Mouse (Mus musculus) right cerebral cortex, postnatal 10 days (tissue): Measurements from ENCODE around the gene Pak2.
A peak's percentile ranks its signal among the peaks of the same experiment; 100 is the strongest.
"Not testable (repeated sequence)": the region's sequence is repeated elsewhere in the genome, so short reads cannot be mapped to it uniquely, and the experiment has no call there.

Source experiments
- DNase-seq, 2 experiments: peaks; one replicate each; pipeline ENCODE4 v3.0.0; 2021; ENCODE audit warnings: low spot score in 2 of 2

Gene Pak2

GRCm38 (mm10) chr16:32091466-32091865 lies 12.3 kb upstream of the Pak2 start:
- DNase-seq = no peak

GRCm38 (mm10) chr16:32087629-32088443 lies 8.7 kb upstream of the Pak2 start:
- DNase-seq = no peak

DNA sequence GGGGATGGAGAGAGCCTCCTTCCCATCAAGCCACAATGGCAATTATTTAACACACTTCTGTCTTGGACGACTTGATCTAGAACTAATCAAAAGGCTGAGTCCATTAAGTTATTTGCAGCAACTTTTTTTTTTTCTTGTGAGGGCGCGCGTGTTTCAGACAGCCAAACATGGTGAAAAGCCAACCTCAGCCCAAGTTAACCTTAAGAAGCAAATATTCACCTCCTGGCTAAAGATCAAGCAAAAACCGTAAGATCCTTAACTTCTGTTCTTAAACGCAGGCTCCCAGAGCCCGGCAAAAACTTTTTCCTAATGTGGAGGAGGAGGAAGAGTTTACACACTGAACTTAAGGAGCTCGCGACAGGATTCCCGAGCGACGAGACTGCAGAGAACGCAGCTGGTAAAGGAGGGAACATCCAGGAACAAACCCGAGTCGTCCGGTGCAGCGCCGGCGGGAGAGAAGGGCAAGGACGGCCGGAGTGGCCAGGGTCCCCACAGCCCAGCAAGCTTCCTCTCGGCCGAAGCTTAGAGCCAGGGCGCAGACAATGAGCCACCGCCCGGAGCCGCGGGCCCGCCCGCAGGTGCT lies 643 bp downstream of the Pak2 start:
- DNase-seq = peak; percentile 34 to 50

GRCm38 (mm10) chr16:32077648-32078407 lies 1.3 kb downstream of the Pak2 start:
- DNase-seq = no peak

GRCm38 (mm10) chr16:32076406-32076805 lies 2.7 kb downstream of the Pak2 start:
- no peak for DNase-seq

DNA sequence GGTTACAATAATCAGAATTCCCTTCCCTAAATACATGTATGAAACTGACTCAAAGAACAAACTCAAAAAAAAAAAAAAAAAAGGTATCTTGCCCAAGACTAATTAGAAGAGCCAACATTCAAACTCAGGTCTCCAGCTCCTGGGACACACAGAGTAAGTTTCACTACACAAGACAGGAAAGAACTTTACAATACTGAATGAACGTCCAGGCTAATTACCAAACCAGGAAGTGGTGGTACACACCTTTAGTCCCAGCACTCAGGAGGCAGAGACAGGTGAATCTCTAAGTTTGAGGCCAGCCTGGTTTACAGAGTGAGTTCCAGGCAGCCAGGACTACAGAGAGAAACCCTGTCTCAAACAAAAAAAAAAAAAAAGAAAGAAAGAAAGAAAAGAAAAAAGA lies 3.4 kb downstream of the Pak2 start:
- no peak for DNase-seq

GRCm38 (mm10) chr16:32070070-32070469 lies 9.1 kb downstream of the Pak2 start:
- not testable (repeated sequence) for DNase-seq

GRCm38 (mm10) chr16:32068389-32069300 lies 10.5 kb downstream of the Pak2 start:
- no peak for DNase-seq

DNA sequence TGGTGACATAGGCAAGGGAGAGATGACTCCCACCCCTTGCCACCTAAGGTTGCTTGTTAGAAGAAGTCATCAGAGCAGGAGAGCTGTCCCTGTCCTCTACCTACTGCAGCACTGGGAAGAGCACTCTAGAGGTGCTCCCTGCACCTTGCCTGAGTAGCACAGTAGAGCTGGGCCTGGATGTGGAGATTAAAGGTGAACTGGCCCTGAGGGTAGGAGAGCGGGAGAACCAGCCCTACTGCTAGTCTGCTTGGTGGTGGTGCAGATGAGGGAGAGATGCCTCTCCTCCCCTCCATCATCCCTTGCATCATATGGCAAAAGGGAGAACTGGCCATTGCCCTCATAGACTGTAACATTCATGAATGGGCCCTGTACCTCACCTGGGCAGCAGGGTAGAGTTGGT lies 12.2 kb downstream of the Pak2 start:
- DNase-seq = no peak

DNA sequence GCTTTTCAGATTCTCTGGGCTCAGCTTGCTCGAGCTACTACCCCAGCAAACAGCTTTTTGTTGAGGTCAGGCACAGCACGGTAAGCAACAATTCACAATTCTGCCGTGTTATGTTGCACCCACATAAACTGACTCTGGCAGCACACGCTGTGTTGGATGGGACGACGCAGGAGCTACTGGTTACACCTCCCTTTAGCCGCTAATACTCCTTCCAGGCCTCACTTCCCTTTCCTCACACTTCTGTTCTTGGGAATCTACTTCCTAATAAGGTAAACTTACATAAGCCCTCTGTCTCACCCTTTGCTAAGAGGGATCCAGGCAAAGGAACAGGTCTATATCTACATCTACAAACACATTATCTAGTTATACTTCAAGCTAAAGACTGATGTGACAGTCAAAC lies 15.2 kb downstream of the Pak2 start:
- no peak for DNase-seq

DNA sequence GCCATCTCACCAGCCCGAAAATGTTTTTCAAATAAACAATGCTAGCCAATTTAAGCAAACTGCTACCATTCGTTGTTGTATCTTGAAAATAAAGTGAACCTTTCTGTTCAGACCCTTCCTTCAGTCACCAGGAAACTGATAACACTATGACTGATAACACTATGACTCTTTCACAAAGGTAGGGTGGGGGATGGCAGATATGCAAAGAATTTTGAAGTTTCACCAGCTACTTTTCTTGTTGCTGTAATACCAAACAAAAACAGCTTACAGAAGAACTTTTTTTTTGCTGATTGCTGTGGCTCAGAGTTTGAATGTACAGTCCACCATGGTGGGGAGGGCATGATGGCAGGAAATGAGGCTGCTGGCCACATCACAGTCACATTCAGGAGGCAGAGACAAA lies 16.9 kb downstream of the Pak2 start:
- DNase-seq = no peak

GRCm38 (mm10) chr16:32059840-32060523 lies 19.2 kb downstream of the Pak2 start:
- no peak for DNase-seq

DNA sequence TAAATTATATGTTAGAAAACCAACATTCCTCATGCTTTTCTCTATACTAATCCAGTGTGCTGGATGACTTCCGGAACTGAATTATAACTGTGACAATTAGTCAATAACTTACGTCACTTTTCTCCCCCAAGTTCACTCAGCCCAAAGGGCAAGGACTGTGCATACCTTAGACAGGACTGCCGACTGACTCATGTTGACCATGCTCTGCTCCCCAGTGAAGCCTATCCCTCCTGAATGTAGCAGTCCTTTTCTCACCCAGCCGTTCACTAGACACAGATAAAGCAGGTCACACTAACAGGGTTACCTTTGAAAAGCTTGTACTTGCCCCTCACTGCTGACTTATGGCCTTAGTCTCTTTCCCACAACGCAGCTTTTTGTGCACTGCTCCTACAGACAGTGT lies 20.3 kb downstream of the Pak2 start:
- DNase-seq = no peak

GRCm38 (mm10) chr16:32042367-32042766 lies 36.8 kb downstream of the Pak2 start:
- no peak for DNase-seq

DNA sequence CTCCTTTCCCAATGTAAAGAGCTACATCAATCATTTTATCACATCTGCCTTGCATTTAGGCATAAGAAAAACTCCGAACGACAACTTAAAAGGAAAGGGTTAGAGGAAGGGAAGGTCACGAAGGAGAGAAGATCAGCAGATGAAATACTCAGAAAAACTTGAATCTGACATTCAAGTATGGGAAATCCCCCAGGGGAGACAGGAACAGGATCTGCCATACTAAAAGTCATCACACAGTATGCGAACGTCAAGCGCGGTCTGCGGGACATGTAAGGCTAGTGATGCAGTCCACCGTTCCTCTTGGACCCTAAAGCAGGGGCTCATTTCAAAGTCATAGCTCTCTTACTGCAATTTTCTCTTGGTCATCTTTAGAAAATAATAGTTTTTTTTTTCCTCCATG lies 59.5 kb downstream of the Pak2 start:
- no peak for DNase-seq

GRCm38 (mm10) chr16:32010330-32010729 lies 68.8 kb downstream of the Pak2 start:
- no peak for DNase-seq

DNA sequence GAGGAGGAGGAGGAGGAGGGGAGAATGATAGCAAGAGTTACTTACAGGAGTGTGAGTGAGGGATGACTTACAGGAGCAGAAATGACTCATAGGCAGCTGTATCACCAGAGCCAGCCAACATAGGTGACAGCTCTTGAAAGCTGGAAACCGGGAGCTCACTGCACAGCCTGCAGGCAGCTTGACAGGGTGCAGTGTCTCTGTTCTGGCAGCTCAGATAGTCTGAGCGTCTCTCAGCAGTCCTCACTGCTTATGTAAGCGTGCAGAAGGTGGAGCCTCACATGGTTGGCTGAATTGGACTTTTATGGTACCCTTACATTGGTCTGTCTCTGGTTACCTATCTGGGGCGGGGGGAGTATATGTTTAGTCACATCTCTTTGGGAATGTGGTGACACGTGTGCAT lies 69.2 kb downstream of the Pak2 start:
- no peak for DNase-seq

DNA sequence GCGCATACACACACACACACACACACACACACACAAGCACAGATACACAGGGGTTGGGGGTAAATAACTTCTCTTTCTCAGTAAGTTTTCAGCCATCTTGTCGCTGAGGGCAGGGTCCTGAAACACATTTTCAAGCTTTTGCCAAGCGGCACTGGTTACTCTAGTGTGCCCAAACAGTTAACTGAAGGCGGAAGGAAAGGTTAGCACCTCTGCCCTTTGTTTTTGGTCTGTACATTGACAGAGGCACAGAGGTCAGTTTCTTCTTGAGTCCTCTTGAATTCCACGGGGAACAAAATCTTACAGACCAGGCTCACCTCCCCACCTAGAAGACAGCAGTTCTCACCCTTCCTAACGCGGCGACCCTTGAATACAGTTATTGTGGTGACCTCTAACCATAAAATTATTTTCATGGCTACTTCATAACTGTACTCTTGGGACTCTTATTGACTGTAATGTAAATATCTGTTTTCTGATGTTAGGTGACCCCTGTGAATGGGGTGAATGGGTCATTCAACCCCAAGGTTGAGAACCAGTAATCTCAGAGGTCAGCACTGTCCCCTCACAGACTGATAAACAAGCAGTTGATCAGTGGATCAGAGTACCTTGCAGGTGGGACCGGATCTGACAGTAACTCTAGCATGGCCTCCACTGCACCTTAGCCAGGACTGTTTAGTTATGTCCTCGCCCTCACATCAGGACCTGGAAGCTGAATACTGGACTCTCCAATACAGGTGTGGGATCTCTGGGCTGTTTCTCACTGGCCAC lies 70.4 kb downstream of the Pak2 start:
- no peak for DNase-seq

DNA sequence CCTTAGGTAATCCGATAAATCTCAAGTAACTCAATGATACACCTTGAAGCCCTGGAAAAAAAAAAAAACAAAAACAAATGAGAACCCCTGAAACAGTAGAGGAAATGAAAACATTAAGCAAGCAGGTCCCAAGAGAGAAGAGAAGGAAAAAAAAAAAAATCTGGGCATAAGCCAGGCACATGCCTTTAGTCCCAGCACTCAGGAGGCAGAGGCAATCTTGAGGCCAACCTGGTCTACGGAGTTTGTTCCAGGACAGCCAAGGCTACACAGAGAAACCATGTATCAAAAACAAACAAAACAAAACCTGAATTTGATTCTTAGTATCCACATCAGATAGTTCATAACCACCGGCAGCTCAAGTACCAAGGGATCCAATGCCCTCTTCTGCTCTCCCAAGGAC lies 74.4 kb downstream of the Pak2 start:
- DNase-seq = no peak
